Mouse (Mus musculus) liver, embryonic 11.5 days (tissue): Measurements from ENCODE around the gene Rfng. TPM values are rescaled to one million over a fixed set of nuclear protein-coding genes. Genes with fewer than 3 reads are reported as not detected.
A peak's percentile ranks its signal among the peaks of the same experiment; 100 is the strongest.
"Not testable (repeated sequence)": the region's sequence is repeated elsewhere in the genome, so short reads cannot be mapped to it uniquely, and the experiment has no call there.

Experiments used
- ATAC-seq: fragments of 200-750 bp; cut with Nextera tagmentation; replicated peaks from 2 replicates; pipeline ENCODE4 v1.8.0; 2017; ENCODE audit warnings: moderate number of reproducible peaks, mild to moderate bottlenecking, moderate TSS enrichment, moderate library complexity; ENCODE audit not compliant: low FRiP score
- DNase-seq: peaks from one replicate; pipeline ENCODE4 v3.0.0-alpha.2; 2017; ENCODE audit warnings: low spot score
- H3K27ac ChIP-seq: fragments of 300-500 bp; sonication (generic); 2 replicates; pipeline ENCODE4 v1.5.1; 2014; ENCODE audit warnings: mild to moderate bottlenecking, low read depth, low read length, control low read depth
- H3K27me3 ChIP-seq: fragments of 300-500 bp; sonication (generic); replicated peaks from 2 replicates; pipeline ENCODE4 v1.6.1; 2014; ENCODE audit warnings: low read length, mixed read lengths; ENCODE audit not compliant: control insufficient read depth, insufficient read depth
- H3K36me3 ChIP-seq: fragments of 300-500 bp; sonication (generic); 2 replicates; pipeline ENCODE4 v1.6.1; 2014; ENCODE audit warnings: mild to moderate bottlenecking, low read length, moderate library complexity, mixed read lengths; ENCODE audit not compliant: control insufficient read depth, insufficient read depth
- H3K4me1 ChIP-seq: fragments of 300-500 bp; sonication (generic); replicated peaks from 2 replicates; pipeline ENCODE4 v1.6.1; 2014; ENCODE audit warnings: low read length, mixed read lengths; ENCODE audit not compliant: control insufficient read depth, insufficient read depth
- H3K4me2 ChIP-seq: fragments of 300-500 bp; sonication (generic); 2 replicates; pipeline ENCODE4 v1.6.1; 2014; ENCODE audit warnings: mild to moderate bottlenecking, control low read depth, moderate library complexity
- H3K4me3 ChIP-seq: fragments of 300-500 bp; sonication (generic); 2 replicates; pipeline ENCODE4 v1.5.1; 2014; ENCODE audit warnings: low read depth, low read length, control low read depth
- H3K9ac ChIP-seq: fragments of 300-500 bp; sonication (generic); 2 replicates; pipeline ENCODE4 v1.6.1; 2014; ENCODE audit warnings: low read depth, low read length, control low read depth
- H3K9me3 ChIP-seq: fragments of 300-500 bp; sonication (generic); 2 replicates; pipeline ENCODE4 v1.6.1; 2016; ENCODE audit warnings: low read length, inconsistent platforms, mixed read lengths; ENCODE audit not compliant: control insufficient read depth
- WGBS: fragments of 180-500 bp; shearing (Covaris S2); extraction: QIAGEN DNeasy Blood & Tissue Kit; methylation state at CpG from one replicate; pipeline ENCODE4 v1.1.7; 2014; 5-methylcytosine and 5-hydroxymethylcytosine counted together
- polyA plus RNA-seq: library from polyadenylated mRNA; unstranded; fragments of >200 nt; fragmentation: Nextera tagmentation; extraction: Ambion mirVana; gene quantifications from 2 replicates; pipeline ENCODE4 v1.2.1, GENCODE M21; 2014

The Rfng gene
- polyA plus RNA-seq, 1 experiment from 2014 or later: 33.4 TPM

DNA sequence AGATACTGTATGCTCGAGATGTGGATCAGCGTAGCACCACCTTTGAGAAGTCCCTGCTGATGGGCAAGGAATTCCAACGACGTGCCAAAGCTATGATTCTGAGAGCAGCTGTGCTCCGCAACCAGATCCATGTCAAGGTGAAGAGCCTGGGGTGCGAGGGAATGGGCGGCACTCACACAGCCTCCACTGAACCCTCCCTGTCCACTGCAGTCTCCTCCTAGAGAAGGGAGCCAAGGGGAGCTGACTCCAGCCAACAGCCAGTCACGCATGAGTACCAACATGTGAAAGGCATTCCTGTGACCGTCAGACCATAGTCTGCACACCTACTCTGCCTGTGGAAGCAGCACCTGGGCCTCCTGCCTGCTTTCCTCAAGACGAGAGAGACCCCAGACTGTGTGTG is 4.5 kb upstream of the Rfng start:
- H3K27me3 ChIP-seq, H3K27ac ChIP-seq, DNase-seq, H3K4me3 ChIP-seq, ATAC-seq, H3K9me3 ChIP-seq, H3K4me2 ChIP-seq, H3K9ac ChIP-seq: not testable (repeated sequence)
- Histone ChIP-seq H3K4me1 (peaks cover 14% of the 10 kb centered on the region), H3K36me3 (peaks cover 59% of the 10 kb centered on the region)
- WGBS: 89% methylated on average over 9 of the region's 10 CpGs

- peaks cover 32% of the 10 kb centered on the region for H3K36me3 ChIP-seq
- peak overlapping the region; percentile 95 for H3K4me2 ChIP-seq
- peaks cover 18% of the 10 kb centered on the region for H3K4me1 ChIP-seq
- DNase-seq (no peak), ATAC-seq (no peak)
- H3K27ac ChIP-seq: peak overlapping the region; percentile 89; the same call in 1 of the 2 replicates
- H3K9ac ChIP-seq: peak overlapping the region; percentile 96
- H3K9me3 ChIP-seq: no peaks in the 10 kb centered on the region
- no peaks in the 10 kb centered on the region for H3K27me3 ChIP-seq
- H3K4me3 ChIP-seq: peak overlapping the region; percentile 97
- 29% methylated on average over 9 of the region's 9 CpGs for WGBS
These were observed 1.1 kb upstream of the Rfng start for GRCm38 (mm10) chr11:120785145-120785544.

DNA sequence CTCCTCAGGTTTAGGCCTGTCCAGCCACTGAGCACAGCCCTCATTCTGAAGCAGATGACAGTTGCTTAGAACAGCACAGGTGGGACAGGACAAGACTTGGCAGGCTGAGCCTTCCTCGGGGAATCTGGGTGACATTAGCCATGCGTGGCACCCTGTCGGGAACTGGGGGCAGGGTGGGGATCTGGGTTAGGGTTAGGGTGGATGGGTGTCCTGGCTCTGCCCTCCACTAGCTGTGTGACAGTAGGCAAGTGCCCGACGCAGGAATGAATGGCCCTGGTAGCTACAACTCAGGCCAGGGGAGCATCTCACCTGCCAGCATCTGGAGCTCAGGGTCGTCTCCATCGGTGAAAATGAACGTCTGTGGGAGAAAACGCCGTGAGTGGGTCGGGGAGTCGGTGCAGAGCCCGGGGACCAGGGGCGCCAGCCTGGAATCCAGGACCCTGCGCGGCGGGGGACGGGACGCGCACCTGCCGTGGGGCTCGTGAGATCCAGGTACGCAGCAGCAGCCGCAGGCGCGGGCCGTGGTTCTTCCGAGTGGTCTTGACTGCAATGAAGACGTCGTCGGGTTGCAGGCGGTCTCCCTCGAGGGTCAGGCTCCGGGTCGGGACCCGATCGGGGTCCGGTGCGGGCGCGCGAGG is 462 bp downstream of the Rfng start:
- Histone ChIP-seq H3K9me3 (no peaks in the 10 kb centered on the region), H3K36me3 (peaks cover 21% of the 10 kb centered on the region; the same call in 1 of the 2 replicates), H3K4me1 (peaks cover 18% of the 10 kb centered on the region), H3K9ac (peak overlapping the region; percentile 96), H3K4me3 (peak overlapping the region; percentile 97), H3K27me3 (no peaks in the 10 kb centered on the region), H3K27ac (peak overlapping the region; percentile 89), H3K4me2 (peak overlapping the region; percentile 95)
- 2% methylated on average over 42 of the region's 42 CpGs for WGBS
- ATAC-seq (no peak), DNase-seq (no peak)

GRCm38 (mm10) chr11:120781361-120781760 is 2.6 kb downstream of the Rfng start:
- H3K27ac ChIP-seq, H3K9me3 ChIP-seq, H3K4me2 ChIP-seq, DNase-seq, H3K4me3 ChIP-seq, H3K27me3 ChIP-seq, ATAC-seq, H3K9ac ChIP-seq, H3K36me3 ChIP-seq: not testable (repeated sequence)
- WGBS: 98% methylated on average over 6 of the region's 6 CpGs
- H3K4me1 ChIP-seq: peaks cover 18% of the 10 kb centered on the region

GRCm38 (mm10) chr11:120779876-120780275 is 4.1 kb downstream of the Rfng start:
- H3K36me3 ChIP-seq: no peaks in the 10 kb centered on the region
- no peak overlapping the region for H3K4me3 ChIP-seq
- H3K27me3 ChIP-seq: no peaks in the 10 kb centered on the region
- H3K9me3 ChIP-seq: no peaks in the 10 kb centered on the region
- H3K27ac ChIP-seq: no peak overlapping the region; the same call in 1 of the 2 replicates
- ATAC-seq: no peak
- no peak overlapping the region for H3K4me2 ChIP-seq
- DNase-seq: no peak
- peaks cover 5% of the 10 kb centered on the region for H3K4me1 ChIP-seq
- no peak overlapping the region for H3K9ac ChIP-seq
- 94% methylated on average over 1 of the region's 1 CpGs for WGBS

GRCm38 (mm10) chr11:120777123-120777522 is 6.9 kb downstream of the Rfng start:
- Histone ChIP-seq H3K4me1 (no peaks in the 10 kb centered on the region), H3K9ac (no peak overlapping the region), H3K27me3 (no peaks in the 10 kb centered on the region), H3K4me3 (no peak overlapping the region), H3K9me3 (no peaks in the 10 kb centered on the region), H3K4me2 (no peak overlapping the region), H3K36me3 (no peaks in the 10 kb centered on the region), H3K27ac (no peak overlapping the region)
- DNase-seq (no peak), ATAC-seq (no peak)
- 37% methylated on average over 6 of the region's 6 CpGs for WGBS

DNA sequence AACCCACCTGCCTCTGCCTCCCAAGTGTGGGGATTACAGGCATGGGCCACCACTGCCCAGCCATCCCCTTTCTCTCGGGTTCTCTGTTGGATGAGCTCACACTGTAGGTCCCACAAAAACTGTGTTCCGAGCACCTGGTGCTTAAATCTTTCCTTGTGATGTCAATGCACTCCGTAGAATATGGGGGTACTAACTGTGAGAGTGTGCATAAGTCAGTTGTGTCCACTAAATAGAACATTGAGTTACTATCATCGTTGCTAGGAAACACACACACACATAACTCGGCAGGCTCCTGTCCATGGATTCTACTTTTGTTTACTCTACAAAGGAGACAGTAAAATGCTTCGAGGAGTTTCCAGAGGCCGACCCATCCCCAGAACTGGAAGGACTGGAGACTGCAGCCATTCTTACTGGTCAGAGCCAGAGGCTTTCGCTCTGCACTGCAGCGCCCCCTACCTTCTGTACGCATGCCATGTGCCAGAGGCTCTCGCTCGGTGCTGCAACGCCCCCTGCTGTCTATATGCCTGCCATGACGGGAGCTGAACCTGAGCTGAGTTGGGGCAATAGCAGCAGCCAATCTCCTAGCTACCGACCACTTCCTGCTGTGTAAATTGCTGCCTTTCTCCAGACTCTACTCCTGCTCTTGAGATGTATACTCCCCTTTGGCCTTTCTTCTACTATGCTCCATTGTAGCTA is 8.1 kb downstream of the Rfng start:
- Histone ChIP-seq H3K9ac (no peak overlapping the region), H3K36me3 (no peaks in the 10 kb centered on the region), H3K27ac (no peak overlapping the region), H3K9me3 (no peaks in the 10 kb centered on the region), H3K4me2 (no peak overlapping the region), H3K4me1 (no peaks in the 10 kb centered on the region), H3K27me3 (no peaks in the 10 kb centered on the region), H3K4me3 (no peak overlapping the region)
- ATAC-seq: peak; percentile 85
- WGBS: 27% methylated on average over 15 of the region's 15 CpGs
- peak; percentile 87 for DNase-seq

DNA sequence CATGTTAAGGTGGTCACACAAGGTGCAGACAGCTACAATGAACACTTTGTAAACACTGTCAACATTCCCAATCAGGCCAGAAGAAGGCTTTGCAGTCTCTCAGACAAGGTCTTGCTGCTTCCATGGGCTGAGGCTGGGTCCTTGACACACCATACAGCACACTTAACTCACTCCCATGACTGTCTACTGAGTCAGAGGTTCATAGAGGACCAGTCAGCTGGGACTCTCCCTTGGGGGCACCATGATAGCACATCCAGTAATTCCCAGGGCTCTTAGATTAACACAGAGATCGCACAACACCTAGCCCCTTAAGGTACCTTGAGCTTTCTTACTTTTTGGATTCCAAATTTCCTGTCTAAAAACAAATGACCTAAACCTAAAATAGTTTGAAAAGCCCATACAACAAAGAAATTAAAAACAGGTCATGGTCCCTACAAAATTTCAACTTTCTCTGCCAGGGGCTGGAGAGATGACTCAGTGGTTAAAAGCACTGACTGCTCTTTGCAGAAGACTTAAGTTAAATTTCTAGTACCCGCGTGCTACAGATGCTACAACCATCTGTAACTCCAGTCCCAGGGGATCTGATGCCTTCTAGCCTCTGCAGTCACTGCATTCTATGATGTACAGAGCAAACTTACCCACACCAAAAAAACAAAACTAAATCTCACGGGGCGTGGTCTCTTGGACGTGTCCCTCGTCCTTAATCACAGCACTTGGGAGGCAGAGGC is 10.4 kb downstream of the Rfng start:
- no peaks in the 10 kb centered on the region for H3K27me3 ChIP-seq
- no peak overlapping the region for H3K4me2 ChIP-seq
- DNase-seq (no peak), ATAC-seq (no peak)
- H3K9me3 ChIP-seq: no peaks in the 10 kb centered on the region
- H3K9ac ChIP-seq: no peak overlapping the region
- H3K4me1 ChIP-seq: no peaks in the 10 kb centered on the region
- 84% methylated on average over 7 of the region's 7 CpGs for WGBS
- H3K4me3 ChIP-seq: no peak overlapping the region
- H3K36me3 ChIP-seq: no peaks in the 10 kb centered on the region
- H3K27ac ChIP-seq: no peak overlapping the region
